Mouse (Mus musculus): ENCODE data around the gene Cldn3. TPM values are rescaled to one million over a fixed set of nuclear protein-coding genes. Genes with fewer than 3 reads are reported as not detected.
"Not testable (repeated sequence)": the region's sequence is repeated elsewhere in the genome, so short reads cannot be mapped to it uniquely, and the experiment has no call there.

Gene Cldn3
- not detected for polyA plus RNA-seq (2017; shearing (Covaris generic))

- ATAC-seq, result no peak
These were observed at the start of gene Cldn3 for GRCm38 (mm10) chr5:134985633-134986297. TSS of gene Cldn3 (plus strand) at chr5:134986214.

- ATAC-seq, result no peak
These were observed 49.3 kb upstream of the Cldn3 start for GRCm38 (mm10) chr5:134936626-134937185.

DNA sequence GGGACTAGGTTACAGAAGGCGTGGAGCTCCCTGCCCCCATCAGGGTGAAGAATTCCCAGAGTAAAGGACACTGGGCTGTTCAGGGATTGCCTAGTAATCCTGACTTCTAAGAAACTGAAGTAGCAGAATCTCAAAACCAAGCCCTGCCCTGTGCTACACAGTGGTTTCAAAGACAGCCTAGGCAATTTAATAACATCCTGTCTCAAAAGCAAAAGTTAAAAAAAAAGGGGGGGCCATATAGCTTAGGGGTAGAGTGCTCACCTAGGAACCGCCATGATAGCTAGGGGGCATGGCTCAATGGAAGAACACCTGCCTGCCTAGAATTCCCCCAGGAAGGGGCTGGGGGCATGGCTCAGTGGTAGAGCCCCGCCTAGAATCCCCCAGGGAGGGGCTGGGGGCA, 46.9 kb upstream of the Cldn3 start:
- ATAC-seq, result peak; percentile 91

DNA sequence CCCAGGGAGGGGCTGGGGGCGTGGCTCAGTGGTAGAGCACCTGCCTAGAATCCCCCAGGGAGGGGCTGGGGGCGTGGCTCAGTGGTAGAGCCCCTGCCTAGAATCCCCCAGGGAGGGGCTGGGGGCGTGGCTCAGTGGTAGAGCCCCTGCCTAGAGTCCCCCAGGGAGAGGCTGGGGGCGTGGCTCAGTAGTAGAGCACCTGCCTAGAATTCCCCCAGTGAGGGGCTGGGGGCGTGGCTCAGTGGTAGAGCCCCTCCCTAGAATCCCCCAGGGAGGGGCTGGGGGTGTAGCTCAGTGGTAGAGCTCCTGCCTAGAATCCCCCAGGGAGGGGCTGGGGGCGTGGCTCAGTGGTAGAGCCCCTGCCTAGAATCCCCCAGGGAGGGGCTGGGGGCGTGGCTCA, 46.5 kb upstream of the Cldn3 start:
- ATAC-seq, result not testable (repeated sequence)

GRCm38 (mm10) chr5:134941472-134942209, 44.4 kb upstream of the Cldn3 start:
- no peak for ATAC-seq

DNA sequence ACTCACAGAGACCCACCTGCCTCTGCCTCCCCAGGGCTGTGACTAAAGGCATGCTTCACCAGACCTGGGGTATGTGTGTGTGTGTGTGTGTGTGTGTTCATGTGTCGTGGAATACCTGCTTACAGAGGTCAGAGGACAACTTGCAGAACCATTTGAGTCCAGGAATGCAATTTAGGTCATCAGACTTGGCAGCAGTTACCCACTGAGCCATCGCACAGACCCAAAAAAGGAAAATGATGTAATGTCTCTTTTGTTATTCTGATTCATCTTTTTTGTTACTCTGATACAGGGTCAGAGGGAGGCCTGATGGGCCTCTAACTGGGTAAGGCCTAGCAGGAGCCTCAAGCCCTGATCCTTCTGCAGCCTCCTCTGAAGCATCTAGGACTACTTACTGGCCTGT, 43.3 kb upstream of the Cldn3 start:
- ATAC-seq, result no peak

GRCm38 (mm10) chr5:134944179-134944578, 41.8 kb upstream of the Cldn3 start:
- no peak for ATAC-seq

GRCm38 (mm10) chr5:134945266-134945959, 40.6 kb upstream of the Cldn3 start:
- no peak for ATAC-seq

DNA sequence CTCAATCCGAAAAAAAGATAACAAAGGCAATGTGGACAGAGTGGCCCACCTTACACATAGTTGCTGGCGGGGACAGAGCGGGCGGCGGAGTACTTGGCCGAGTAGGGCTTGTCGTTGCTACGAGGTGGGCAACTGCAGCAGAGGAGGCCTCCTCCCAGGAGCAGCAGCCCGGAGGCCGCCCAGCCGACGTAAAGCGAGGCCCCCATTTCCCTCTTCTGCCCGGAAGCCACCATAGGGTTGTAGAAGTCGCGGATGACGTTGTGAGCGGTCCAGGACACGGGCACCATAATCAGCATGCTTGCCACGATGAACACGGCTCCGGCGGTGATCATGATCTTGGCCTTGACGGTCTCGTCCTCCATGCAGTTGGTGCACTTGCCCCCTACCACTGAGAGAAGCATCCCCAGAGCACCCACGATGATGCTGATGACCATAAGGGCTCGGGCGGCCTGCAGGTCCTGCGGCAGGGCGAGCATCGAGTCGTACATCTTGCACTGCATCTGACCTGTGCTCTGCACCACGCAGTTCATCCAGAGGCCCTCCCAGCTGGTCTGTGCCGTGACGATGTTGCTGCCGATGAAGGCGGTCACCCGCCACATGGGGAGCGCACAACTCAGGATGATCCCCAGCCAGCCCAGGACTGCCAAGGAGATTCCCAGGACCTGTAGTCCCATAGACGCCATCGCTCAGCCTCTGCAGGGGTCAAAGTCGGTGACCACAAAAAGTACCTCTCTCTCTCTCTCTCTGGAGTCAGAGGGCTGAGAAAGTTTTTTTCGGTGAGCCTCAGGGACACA, 39.8 kb upstream of the Cldn3 start:
- ATAC-seq, result no peak

DNA sequence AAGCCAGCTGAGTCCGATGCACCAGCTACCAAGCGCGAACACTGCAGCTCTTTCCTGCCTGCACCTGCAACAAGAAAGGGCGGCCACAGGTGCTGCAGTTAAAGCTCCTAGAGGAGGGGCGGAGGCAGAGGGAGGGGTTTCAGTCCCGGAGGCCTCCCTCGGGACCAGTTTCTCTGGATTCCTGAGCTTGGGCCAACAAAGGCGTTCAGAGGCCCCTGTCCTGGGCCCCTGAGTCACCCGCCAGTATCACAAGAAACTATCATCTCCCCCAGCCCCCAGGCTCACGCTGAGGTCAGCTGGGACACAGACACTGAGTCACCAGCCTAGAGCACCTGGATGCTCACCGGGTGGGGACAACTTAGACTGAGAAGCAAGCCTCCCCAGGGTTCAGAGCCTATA, 39.2 kb upstream of the Cldn3 start, which contains the start of gene Cldn4:
Cldn4 (minus strand) TSS at position 78 of the 399 bp plus-strand sequence.
- ATAC-seq, result no peak

DNA sequence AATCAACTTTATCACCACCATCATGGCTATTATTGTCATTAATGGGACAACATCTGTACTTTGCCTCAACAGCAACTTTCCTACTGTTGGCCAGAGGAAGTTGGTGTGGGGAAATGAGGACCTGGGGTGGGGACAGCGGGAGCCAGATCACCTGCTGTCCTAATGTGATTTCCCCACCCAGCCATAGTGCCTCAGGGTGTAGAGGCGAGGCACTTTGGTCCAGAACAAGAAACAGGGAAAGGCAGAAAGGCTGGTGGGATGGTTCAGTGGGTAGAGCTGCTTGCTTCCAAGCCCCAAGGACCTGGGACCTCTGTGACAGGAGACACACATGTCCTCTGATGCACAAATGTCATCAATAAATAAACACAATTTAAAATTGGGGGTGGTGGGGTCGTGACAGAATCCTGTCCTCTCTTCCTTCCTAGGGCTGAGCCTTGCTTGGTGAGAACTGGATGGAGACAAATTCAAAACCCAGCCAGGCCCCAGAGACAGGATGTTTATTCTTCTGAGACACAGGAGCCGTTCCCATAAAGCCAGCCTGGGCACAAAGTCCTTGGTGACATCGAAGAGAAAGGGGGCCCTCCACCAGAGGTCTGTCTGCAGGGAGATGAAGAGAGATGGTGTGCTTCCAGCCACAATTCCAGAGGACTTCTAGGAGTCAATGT, 38.5 kb upstream of the Cldn3 start:
- no peak for ATAC-seq

DNA sequence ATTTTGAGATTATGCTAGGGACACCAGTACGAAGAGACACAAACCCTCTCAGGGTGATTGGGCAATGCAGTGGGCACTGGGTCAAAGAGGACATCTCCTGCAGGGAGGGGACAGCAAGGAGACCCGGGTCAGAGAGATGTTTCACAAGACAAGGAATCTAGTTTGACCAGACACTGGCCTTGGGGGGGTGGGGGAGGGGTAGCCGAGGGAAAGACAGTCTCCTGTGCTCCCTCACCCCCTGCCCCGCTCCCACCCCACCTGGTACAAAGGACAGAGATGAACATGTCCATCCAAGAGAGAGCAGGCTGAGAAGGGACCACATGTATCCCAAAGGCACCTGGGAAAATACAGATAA, 38.0 kb upstream of the Cldn3 start:
- no peak for ATAC-seq

DNA sequence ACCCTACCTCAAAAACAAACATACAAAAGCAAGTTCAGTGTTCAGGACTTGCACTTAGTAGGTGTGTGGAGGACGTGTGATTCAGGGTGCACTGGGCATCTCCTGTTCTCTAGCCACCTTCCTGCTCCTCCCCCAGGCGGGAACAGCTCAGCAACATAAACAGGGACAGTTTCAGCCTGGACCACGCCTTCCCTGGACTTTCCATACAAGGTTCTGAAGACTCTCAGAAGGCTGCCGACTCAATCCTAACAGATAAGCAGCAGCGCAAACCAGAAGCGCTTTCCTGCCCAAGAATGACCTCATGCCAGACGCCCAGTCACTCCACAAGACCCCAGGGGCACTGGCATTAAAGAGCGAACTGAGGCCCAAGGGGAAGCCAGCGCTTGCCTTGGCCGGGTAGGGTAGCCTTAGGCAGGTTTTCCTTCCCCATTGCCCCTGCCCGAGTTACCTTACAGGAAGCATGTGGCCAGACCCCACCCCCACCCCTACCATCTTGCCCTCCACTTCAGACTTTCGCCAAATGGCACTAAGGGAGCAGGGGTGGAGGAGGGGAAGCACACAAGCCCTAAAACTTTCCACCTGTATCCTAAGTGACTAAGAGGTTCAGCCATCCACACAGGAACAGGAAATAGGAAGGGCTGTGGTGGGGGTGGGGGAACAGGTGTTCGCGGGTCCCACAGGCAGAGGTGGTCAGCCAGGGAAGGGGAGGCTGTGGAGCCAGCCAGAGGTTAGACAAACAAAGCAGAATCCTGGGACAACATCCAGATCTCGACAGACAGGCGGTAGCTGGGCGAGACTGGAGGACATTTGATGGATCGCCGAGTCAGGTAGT, 34.7 kb upstream of the Cldn3 start:
- no peak for ATAC-seq

GRCm38 (mm10) chr5:134955491-134955890, 30.5 kb upstream of the Cldn3 start:
- no peak for ATAC-seq

DNA sequence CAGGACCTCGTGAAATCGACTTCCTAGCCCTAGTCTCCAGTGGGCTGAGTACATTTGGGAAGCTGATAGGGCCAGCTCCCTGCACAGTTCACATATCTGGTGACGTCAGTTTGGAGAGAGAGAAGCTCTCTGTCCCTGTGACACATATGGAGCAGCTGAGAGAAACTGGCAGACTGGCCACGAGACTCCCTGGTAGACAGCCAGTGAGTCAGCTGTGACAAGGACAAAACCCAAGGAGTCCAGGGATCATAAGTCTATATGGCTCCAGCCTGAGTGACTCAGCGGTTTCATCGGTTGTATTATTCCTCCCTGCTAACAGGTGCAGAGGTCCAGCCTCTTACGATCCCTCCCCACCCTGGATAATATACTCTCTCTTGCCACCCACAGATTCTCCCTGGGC, 26.9 kb upstream of the Cldn3 start:
- no peak for ATAC-seq

DNA sequence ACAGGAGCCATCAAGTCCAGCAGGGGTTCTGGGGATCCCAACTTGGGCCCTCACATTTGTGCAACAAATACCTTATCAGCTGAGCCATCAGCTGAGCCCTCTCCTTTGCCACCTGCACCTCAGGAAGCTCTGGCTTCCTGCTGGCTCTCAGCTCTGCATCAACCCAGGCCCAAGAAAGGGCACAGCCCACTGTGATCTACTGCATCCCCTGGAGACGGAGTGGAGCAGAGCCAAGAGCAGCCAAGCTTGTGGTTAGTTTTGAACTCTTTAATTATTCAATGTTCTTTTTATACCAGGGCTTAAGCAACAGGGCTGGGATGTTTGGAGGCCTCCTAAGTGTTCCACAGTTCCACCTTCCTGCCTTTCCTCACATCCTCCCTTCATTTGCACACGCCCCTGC, 25.6 kb upstream of the Cldn3 start:
- no peak for ATAC-seq

- no peak for ATAC-seq
These were observed 24.5 kb upstream of the Cldn3 start for GRCm38 (mm10) chr5:134961519-134961918.

DNA sequence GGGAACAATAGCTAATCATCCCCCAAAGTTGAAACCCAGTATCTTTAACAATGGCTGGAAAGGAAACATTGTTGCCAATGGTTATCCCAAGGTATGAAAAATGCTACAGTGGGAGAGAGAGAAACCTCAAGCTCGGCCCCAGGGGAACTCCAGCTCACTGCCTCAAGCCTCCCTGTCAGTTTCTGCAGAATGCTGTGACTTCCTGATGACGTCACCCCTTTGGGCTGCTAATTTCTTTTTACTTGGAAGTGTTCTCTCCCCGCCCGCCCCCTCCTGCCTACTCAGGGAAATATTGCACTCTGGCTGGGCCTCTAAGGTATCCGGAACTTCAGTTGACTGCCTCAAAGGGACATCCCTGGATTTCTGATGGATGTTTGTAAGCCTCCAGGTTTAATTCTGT, 22.5 kb upstream of the Cldn3 start:
- no peak for ATAC-seq

DNA sequence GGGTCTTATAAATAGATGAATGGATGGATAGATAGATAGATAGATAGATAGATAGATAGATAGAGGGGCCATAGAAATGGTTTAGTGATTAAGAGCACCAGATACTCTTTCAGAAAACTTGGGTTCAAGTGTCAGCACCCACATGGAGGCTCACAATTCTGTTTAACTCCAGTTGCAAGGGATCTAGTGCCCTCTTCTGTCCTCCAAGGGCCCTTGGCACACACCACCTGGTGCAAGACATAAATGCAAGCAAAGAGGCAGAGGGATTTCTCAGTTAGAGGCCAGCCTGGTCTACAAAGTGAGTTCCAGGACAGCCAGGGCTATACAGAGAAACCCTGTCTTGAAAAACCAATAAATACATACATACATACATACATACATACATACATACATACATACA, 21.4 kb upstream of the Cldn3 start:
- not testable (repeated sequence) for ATAC-seq

DNA sequence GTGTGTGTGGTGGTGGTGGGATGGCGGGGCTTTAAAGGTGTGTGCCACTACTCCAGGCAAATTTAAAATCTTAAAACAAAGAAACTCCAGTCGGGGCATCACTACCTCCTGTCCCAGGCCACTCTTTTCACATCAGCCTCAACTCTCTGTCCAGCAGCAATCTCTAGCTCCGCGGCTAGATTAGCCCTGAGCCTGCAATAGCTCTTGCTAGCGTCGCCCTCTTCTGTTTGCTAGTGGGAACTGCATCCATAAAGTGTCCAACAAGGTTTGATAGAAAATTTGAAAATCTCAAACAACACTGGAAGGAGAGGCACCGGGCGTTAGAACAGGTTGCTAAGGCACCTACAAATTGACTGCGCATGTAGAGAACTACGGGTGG, 20.6 kb upstream of the Cldn3 start:
- peak; percentile 57 for ATAC-seq
